Mouse (Mus musculus) midbrain, embryonic 15.5 days (tissue): ENCODE measurements around the gene Itpk1. TPM values are rescaled to one million over a fixed set of nuclear protein-coding genes. Genes with fewer than 3 reads are reported as not detected.

Source experiments
- ATAC-seq: fragments of 200-750 bp; cut with Nextera tagmentation; replicated peaks from 2 replicates; pipeline ENCODE4 v1.8.0; 2017; ENCODE audit warnings: moderate TSS enrichment
- H3K27ac ChIP-seq: fragments of 300-500 bp; sonication (generic); 2 replicates; pipeline ENCODE4 v1.5.1; 2015; ENCODE audit warnings: mild to moderate bottlenecking, inconsistent platforms
- H3K27me3 ChIP-seq: fragments of 300-500 bp; sonication (generic); replicated peaks from 2 replicates; pipeline ENCODE4 v1.6.1; 2015; ENCODE audit warnings: inconsistent platforms
- H3K36me3 ChIP-seq: fragments of 300-500 bp; sonication (generic); replicated peaks from 2 replicates; pipeline ENCODE4 v1.6.1; 2015; ENCODE audit warnings: inconsistent platforms
- H3K4me1 ChIP-seq: fragments of 300-500 bp; sonication (generic); 2 replicates; pipeline ENCODE4 v1.6.1; 2015; ENCODE audit warnings: inconsistent platforms
- H3K4me2 ChIP-seq: fragments of 300-500 bp; sonication (generic); 2 replicates; pipeline ENCODE4 v1.6.1; 2015; ENCODE audit warnings: inconsistent platforms, mild to moderate bottlenecking, moderate library complexity
- H3K4me3 ChIP-seq: fragments of 300-500 bp; sonication (generic); 2 replicates; pipeline ENCODE4 v1.5.1; 2015; ENCODE audit warnings: mild to moderate bottlenecking, inconsistent platforms
- H3K9ac ChIP-seq: fragments of 300-500 bp; sonication (generic); 2 replicates; pipeline ENCODE4 v1.6.1; 2015; ENCODE audit warnings: mild to moderate bottlenecking, inconsistent platforms
- H3K9me3 ChIP-seq: fragments of 300-500 bp; sonication (generic); 2 replicates; pipeline ENCODE4 v1.6.1; 2016; ENCODE audit warnings: inconsistent platforms
- WGBS: fragments of 180-500 bp; shearing (Covaris S2); methylation state at CpG from one replicate; pipeline ENCODE4 v1.1.7; 2015; ENCODE audit warnings: mixed read lengths; 5-methylcytosine and 5-hydroxymethylcytosine counted together
- polyA plus RNA-seq: library from polyadenylated mRNA; unstranded; fragments of >200 nt; fragmentation: Nextera tagmentation; extraction: Ambion mirVana; gene quantifications from 2 replicates; pipeline ENCODE4 v1.2.1, GENCODE M21; 2015

Gene Itpk1
- polyA plus RNA-seq, 1 experiment from 2014 or later: 34.1 TPM

DNA sequence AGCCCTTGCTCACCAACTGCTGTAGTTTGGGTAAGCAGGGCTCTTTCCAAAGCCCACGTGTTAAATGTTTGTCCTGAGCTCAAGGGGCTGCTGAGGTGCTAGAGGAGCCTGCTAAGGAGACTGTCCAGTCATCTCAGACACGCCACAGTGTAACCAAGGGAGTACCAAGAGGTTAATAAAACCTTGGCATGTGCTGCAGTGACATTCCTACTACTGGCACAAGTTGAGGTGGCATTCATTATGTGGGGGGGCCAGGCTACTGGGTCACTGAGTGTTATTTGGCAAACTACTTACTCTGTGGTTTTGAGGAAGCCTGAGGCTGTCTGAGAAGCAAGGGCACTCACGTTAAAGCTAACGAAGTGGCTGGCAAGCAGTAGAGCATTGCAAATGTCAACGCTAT lies 134.0 kb downstream of the Itpk1 start:
- no peak overlapping the region for H3K27ac ChIP-seq
- 0 out of 2 replicates have a peak, but pooled peaks cover 3% of the 10 kb centered on the region for H3K36me3 ChIP-seq
- 81% methylated on average over 5 of the region's 5 CpGs for WGBS
- no peak for ATAC-seq
- no peaks in the 10 kb centered on the region for H3K4me1 ChIP-seq
- H3K4me2 ChIP-seq: no peak overlapping the region
- no peaks in the 10 kb centered on the region for H3K27me3 ChIP-seq
- no peak overlapping the region for H3K9ac ChIP-seq
- H3K9me3 ChIP-seq: no peaks in the 10 kb centered on the region
- no peak overlapping the region for H3K4me3 ChIP-seq

DNA sequence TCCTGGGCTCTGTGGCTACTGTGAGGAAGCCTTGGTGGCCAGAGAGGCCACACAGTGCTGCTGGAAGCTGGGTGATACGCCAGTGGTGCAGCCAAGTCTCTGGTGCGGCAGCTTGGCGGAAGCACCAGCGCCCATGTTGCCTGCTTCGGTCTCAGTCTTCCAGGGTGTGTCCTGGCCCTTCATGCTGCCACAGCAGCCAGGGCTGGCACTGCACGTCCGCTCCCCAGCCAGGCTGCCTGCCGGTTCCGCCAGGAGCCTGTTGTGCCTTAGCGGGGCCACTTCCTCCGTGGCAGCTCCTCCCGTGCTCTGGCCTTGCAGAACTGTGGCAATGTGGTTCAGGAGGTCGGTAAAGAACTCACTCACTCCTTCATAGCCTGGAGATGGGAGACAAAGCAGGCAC lies 134.6 kb downstream of the Itpk1 start:
- Histone ChIP-seq H3K4me3 (no peak overlapping the region), H3K9ac (no peak overlapping the region), H3K27ac (no peak overlapping the region), H3K27me3 (no peaks in the 10 kb centered on the region), H3K9me3 (no peaks in the 10 kb centered on the region), H3K4me1 (no peaks in the 10 kb centered on the region), H3K4me2 (no peak overlapping the region), H3K36me3 (0 out of 2 replicates have a peak, but pooled peaks cover 4% of the 10 kb centered on the region)
- 86% methylated on average over 13 of the region's 13 CpGs for WGBS
- ATAC-seq: no peak

DNA sequence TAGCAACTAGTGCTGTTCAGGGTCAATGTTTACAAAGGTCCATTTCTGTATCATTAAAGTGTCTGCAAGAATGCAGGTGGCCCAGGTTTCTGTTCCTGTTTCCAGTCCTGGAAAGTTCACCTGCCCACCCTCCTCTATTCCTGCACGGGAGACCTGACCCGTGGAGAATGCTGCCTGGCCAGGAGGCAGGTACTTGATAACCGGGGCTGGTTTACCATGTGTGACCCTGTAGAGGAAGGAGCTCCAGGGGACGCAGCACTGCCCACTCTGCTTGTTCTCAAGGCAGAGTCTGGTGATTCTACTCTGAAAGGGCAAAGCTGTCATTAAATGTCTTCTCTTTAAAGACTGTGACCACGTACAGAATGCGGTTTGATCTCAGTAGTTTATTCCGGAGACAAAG lies 136.5 kb downstream of the Itpk1 start:
- H3K9me3 ChIP-seq: no peaks in the 10 kb centered on the region
- ATAC-seq: no peak

DNA sequence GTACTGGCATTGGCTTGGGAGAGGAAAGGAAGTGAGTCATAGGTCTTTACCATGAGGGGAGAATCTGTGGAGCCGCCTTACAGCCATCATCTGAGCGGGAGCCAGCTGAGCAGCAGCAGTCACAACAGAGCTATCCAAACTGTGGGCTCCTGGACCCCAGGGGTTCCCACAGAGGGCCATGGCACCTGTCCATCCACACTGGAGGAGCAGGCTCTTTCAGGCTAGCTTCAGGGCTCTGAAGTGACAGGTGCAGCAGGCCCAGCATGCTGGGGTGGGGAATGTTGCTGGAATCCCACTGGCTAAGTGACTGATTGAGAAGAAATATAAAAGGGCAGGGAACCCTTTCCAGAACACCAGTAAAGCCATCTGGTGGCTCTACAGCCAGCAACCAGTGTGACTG lies 137.8 kb downstream of the Itpk1 start:
- Histone ChIP-seq H3K9ac (no peak overlapping the region), H3K27me3 (no peaks in the 10 kb centered on the region), H3K4me2 (no peak overlapping the region), H3K4me1 (no peaks in the 10 kb centered on the region), H3K27ac (no peak overlapping the region), H3K4me3 (no peak overlapping the region), H3K36me3 (0 out of 2 replicates have a peak, but pooled peaks cover 12% of the 10 kb centered on the region), H3K9me3 (no peaks in the 10 kb centered on the region)
- no peak for ATAC-seq
- WGBS: 89% methylated on average over 2 of the region's 2 CpGs

More for the DNA sequence above, 136.5 kb downstream of the Itpk1 start:
- Histone ChIP-seq H3K36me3 (0 out of 2 replicates have a peak, but pooled peaks cover 9% of the 10 kb centered on the region), H3K4me2 (no peak overlapping the region), H3K9ac (no peak overlapping the region), H3K27me3 (no peaks in the 10 kb centered on the region), H3K27ac (no peak overlapping the region), H3K4me1 (no peaks in the 10 kb centered on the region), H3K4me3 (no peak overlapping the region)
- WGBS: 80% methylated on average over 7 of the region's 7 CpGs

DNA sequence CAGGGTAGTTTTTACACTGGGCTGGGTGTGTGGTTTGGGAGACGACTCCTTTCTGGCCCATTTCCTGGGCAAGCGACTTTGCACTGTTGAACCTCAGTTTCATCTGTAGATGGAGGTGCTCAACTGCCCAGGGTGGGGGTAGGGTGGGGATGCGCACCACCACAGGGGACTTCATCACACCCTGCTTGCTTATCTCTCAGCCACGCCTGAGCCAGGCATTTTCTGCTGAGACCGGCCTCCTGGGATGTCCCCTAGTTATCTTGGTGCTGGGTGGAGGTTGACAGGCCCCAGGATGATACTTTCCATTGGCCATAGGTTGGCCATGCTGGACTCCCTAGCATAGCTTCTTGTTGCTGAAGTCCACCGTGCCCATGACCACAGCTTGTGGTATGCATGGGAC lies 139.6 kb downstream of the Itpk1 start:
- H3K9ac ChIP-seq: no peak overlapping the region
- 88% methylated on average over 6 of the region's 6 CpGs for WGBS
- no peak for ATAC-seq
- 0 out of 2 replicates have a peak, but pooled peaks cover 12% of the 10 kb centered on the region for H3K36me3 ChIP-seq
- no peaks in the 10 kb centered on the region for H3K4me1 ChIP-seq
- H3K27me3 ChIP-seq: no peaks in the 10 kb centered on the region
- H3K9me3 ChIP-seq: no peaks in the 10 kb centered on the region
- no peak overlapping the region for H3K27ac ChIP-seq
- H3K4me3 ChIP-seq: no peak overlapping the region
- no peak overlapping the region for H3K4me2 ChIP-seq

DNA sequence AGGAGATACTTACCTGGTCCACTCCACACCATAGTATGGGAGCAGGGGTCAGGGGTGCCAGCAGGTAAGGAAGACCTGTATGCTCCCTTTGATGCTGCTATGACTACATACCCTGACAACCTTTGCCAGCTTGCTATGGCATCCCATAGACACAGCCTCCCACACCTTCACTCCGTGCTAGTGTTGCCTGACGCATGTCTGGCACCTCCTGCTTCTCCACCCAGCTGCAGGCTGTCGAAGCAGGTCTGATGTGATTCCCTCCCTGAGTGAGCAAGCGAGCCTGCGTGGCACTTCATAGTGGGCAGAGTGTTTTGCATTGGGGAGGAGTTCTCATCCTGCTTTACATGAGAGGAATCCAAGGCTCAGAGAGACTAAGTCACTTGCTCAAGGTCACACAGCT lies 147.4 kb downstream of the Itpk1 start:
- H3K4me3 ChIP-seq: no peak overlapping the region
- no peak for ATAC-seq
- WGBS: 86% methylated on average over 5 of the region's 5 CpGs
- no peak overlapping the region for H3K27ac ChIP-seq
- no peak overlapping the region for H3K9ac ChIP-seq
- no peaks in the 10 kb centered on the region for H3K9me3 ChIP-seq
- H3K4me1 ChIP-seq: peaks cover 19% of the 10 kb centered on the region
- peaks cover 3% of the 10 kb centered on the region; the same call in 1 of the 2 replicates for H3K36me3 ChIP-seq
- H3K27me3 ChIP-seq: 0 out of 2 replicates have a peak, but pooled peaks cover 3% of the 10 kb centered on the region
- H3K4me2 ChIP-seq: no peak overlapping the region

DNA sequence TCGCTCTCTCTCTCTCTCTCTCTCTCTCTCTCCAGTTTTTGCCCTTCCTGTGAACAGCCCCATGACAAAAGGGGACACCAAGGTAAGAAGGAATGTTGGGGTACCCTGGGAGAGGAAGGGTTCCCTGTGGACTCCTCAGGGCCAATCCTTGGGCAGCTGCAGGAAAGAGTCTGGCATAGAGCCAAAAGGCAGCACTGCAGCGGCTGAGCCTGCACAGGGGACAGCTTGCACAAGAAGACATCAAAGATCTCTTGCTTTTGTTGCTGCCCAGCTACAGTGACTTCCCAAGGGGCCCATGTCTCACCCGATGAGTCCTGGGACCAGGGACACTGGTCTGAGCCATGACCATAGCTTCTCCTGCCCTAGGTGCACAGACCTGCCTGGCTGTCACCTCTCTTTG lies 148.9 kb downstream of the Itpk1 start:
- Histone ChIP-seq H3K4me3 (peak overlapping the region; percentile 93), H3K27ac (no peak overlapping the region), H3K4me2 (peak overlapping the region; percentile 83), H3K9me3 (no peaks in the 10 kb centered on the region), H3K36me3 (peaks cover 3% of the 10 kb centered on the region; the same call in 1 of the 2 replicates), H3K4me1 (peaks cover 26% of the 10 kb centered on the region), H3K27me3 (0 out of 2 replicates have a peak, but pooled peaks cover 3% of the 10 kb centered on the region), H3K9ac (peak overlapping the region; percentile 93)
- WGBS: 45% methylated on average over 3 of the region's 3 CpGs
- ATAC-seq: no peak

DNA sequence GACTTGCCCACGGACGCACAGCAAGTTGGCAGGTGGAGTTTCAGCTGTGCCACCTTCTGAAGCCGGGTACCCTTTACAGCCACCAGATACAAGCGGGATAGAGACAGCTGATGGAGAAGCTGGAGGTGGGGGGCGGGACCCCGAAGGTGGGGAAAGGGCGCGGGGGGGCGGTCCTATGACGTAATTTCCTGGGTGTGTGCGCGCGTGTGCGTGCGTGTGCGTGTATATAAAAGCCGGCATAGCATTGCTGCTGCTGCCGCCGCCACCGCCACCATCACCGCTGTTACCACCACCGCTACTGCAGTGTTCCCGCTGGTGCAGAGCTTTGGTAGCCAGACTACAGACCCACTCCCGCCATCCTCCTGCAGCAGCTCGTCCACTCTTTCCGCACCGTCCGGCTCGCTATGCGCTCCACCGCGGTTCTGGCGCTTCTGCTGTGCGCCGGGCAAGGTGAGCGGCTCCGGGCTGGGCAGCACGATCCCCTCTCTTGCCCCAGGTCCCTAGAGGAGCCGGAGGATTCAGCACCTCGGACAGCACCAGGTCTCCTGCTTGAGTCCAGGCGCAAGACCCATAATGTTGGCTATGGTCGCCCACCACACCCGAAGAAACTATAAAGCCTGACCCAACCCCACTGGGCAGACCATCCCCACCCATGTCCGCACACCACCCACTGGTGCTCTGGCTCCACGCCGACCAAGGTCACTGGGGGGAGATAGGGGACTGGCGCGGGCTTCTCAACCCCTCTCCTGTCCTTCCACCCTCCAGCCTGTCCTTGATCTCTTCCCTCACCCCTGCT lies 149.8 kb downstream of the Itpk1 start, which contains the start of gene Chga:
Gene Chga, plus strand, starts transcription at position 249 of the 796 bp plus-strand sequence.
- 0 out of 2 replicates have a peak, but pooled peaks cover 3% of the 10 kb centered on the region for H3K27me3 ChIP-seq
- H3K4me1 ChIP-seq: peaks cover 26% of the 10 kb centered on the region
- peaks cover 3% of the 10 kb centered on the region; the same call in 1 of the 2 replicates for H3K36me3 ChIP-seq
- H3K9ac ChIP-seq: peak within 1 kb of the TSS; percentile 93
- no peaks in the 10 kb centered on the region for H3K9me3 ChIP-seq
- H3K4me3 ChIP-seq: peak within 1 kb of the TSS; percentile 93
- H3K4me2 ChIP-seq: peak within 1 kb of the TSS; percentile 83
- peak within 1 kb of the TSS; percentile 87 for H3K27ac ChIP-seq
- 3% methylated on average over 45 of the region's 48 CpGs for WGBS
- ATAC-seq: peak; percentile 90

DNA sequence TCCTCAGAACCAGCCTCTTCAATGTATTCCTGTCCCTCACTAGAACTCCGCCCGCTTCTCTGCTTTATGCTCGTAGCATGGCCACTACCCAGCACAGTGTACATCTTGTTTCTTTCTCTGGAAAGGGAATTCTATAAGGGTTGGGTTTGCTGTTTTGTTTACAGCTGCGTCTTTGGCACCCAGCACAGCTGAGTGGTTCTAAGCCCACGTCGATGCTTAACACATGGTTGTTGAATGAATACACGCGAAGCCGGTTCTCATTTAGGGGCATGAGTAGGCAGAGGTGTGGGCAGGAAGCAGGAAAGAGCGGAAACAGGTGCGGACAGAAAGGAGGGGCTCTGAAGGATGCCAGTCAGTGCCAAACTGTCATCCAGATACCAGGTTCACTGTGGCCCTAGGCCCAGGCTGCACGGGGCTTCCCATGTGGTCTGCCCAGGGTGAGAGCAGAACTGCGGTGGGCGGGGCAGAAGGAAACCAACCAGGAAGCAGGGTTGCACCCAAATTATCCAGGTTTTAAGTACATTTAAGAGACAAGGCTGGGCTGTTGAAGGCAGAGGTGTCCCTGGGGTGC lies 150.9 kb downstream of the Itpk1 start:
- H3K9me3 ChIP-seq: no peaks in the 10 kb centered on the region
- H3K4me2 ChIP-seq: peak overlapping the region; percentile 83
- peak; percentile 10 for ATAC-seq
- H3K4me3 ChIP-seq: peak overlapping the region; percentile 93
- WGBS: 79% methylated on average over 14 of the region's 14 CpGs
- no peak overlapping the region for H3K27ac ChIP-seq
- H3K9ac ChIP-seq: no peak overlapping the region
- H3K27me3 ChIP-seq: 0 out of 2 replicates have a peak, but pooled peaks cover 3% of the 10 kb centered on the region
- H3K4me1 ChIP-seq: peaks cover 26% of the 10 kb centered on the region
- 0 out of 2 replicates have a peak, but pooled peaks cover 3% of the 10 kb centered on the region for H3K36me3 ChIP-seq

DNA sequence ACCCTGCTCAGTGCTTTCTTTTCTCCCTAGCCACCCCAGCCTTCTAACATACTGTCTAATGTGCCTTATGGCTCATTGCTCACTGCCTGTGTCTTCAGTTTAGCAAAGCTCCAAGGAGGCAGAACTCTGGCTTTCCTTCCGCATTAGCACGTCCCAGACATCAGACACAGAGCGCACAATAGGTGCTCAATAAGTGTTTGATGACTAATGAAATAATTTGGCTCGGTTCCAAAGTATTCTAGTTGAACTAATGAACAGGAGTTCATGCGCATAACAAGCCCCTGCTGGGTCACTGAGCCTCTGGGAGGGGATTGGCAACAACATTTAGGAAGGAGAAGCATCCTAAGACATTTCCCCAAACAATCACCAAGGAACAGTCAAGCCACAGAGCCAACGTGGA lies 152.7 kb downstream of the Itpk1 start:
- ATAC-seq: no peak
- Histone ChIP-seq H3K36me3 (no peaks in the 10 kb centered on the region), H3K9me3 (no peaks in the 10 kb centered on the region), H3K4me3 (no peak overlapping the region), H3K27ac (no peak overlapping the region), H3K27me3 (0 out of 2 replicates have a peak, but pooled peaks cover 3% of the 10 kb centered on the region), H3K9ac (no peak overlapping the region), H3K4me2 (no peak overlapping the region), H3K4me1 (peaks cover 26% of the 10 kb centered on the region)
- WGBS: 46% methylated on average over 6 of the region's 6 CpGs

DNA sequence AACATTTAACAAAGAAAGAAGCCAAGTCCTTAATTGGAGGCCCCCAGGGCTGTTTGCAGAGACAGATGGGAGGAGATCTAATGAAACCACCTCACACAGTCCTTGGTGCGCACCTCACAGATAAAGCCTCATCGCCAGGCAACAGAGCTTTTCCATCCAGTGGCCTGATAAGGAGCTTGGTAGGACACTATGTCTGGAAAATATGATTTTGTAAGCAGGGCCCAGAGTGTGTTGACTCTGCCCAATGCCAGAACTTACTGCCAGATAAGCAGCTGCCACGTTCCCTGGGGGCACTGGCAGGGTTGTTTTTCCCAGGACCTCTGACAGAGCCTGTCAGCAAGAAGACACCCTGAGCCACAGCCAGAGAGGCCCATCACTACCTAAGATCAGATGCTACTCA lies 153.5 kb downstream of the Itpk1 start:
- H3K36me3 ChIP-seq: no peaks in the 10 kb centered on the region
- no peak for ATAC-seq
- no peak overlapping the region for H3K9ac ChIP-seq

DNA sequence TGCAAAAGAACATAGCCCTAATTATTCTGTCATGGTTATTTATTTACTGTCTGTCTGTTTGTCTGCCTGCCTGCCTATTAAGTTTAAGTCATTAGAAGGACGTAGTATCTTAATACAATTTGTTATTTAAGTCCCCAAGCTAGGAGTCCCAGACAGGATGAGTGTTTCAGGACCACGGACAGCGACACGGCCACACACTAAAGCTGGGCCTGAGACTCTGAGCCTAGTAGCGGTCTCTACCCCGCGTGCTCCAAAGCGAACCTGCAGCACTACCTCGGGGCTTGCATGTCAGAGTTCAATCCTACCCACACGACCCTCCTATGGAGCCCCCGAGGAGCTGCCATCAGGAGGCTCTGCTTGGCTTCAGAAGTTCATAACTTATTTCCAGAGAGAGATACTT lies 154.2 kb downstream of the Itpk1 start:
- WGBS: 7% methylated on average over 11 of the region's 11 CpGs
- Histone ChIP-seq H3K27me3 (0 out of 2 replicates have a peak, but pooled peaks cover 3% of the 10 kb centered on the region), H3K4me1 (peaks cover 18% of the 10 kb centered on the region), H3K4me2 (no peak overlapping the region), H3K9me3 (no peaks in the 10 kb centered on the region), H3K9ac (no peak overlapping the region), H3K36me3 (no peaks in the 10 kb centered on the region), H3K27ac (no peak overlapping the region), H3K4me3 (no peak overlapping the region)
- ATAC-seq: no peak

More for the DNA sequence above, 153.5 kb downstream of the Itpk1 start:
- no peak overlapping the region for H3K4me2 ChIP-seq
- H3K27me3 ChIP-seq: 0 out of 2 replicates have a peak, but pooled peaks cover 3% of the 10 kb centered on the region
- H3K9me3 ChIP-seq: no peaks in the 10 kb centered on the region
- WGBS: 52% methylated on average over 3 of the region's 3 CpGs
- no peak overlapping the region for H3K4me3 ChIP-seq
- no peak overlapping the region for H3K27ac ChIP-seq
- peaks cover 24% of the 10 kb centered on the region for H3K4me1 ChIP-seq
